Mouse (Mus musculus) lung, adult 18-20 months (tissue): ENCODE measurements around the gene Ms4a6b.
"Not testable (repeated sequence)": the region's sequence is repeated elsewhere in the genome, so short reads cannot be mapped to it uniquely, and the experiment has no call there.

Experiments used
- DNase-seq, 2 experiments: peaks; one replicate each; pipeline ENCODE4 v3.0.0; 2022; ENCODE audit warnings: mixed read lengths in 2 of 2

Ms4a6b gene

GRCm38 (mm10) chr19:11536593-11536992 is 20.3 kb downstream of the Ms4a6b start, which contains the start of gene Ms4a4d:
Gene Ms4a4d (plus strand): TSS chr19:11536801.
- DNase-seq = peak; percentile 56 to 62

GRCm38 (mm10) chr19:11537336-11537735 is 21.0 kb downstream of the Ms4a6b start:
- DNase-seq = peak in 1 of 2 experiments; percentile 6

DNA sequence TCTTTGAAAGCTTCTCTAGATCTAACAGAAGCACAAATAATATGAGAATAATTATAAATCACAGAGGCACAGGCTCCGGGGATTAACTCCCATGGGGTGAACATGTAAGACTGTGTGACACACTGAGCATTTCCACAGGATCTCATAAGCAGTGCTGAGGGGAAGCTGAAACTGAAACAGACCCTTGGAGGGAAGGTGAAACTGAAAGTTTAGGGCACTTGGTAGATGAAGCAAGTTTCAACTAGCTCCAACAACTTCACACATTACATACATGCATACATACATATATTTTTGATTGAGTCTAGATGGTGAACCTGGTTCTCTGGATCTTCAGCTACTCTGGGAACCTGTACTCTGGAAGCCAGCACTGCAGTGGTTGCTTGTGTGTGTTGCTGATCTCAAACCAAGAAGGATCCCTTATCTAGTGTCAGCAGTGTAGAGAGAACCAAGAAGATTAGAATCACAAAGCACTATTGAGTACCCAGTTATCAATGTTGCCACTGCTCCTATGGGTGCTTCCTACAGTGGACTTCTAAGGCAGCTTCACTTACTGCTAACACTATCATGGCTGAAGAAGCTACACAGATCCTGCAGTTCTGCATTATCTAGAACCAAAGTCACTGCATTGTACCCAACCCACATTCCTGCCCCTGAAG is 24.0 kb downstream of the Ms4a6b start:
- DNase-seq = not testable (repeated sequence)

GRCm38 (mm10) chr19:11544383-11544782 is 28.1 kb downstream of the Ms4a6b start:
- not testable (repeated sequence) for DNase-seq

DNA sequence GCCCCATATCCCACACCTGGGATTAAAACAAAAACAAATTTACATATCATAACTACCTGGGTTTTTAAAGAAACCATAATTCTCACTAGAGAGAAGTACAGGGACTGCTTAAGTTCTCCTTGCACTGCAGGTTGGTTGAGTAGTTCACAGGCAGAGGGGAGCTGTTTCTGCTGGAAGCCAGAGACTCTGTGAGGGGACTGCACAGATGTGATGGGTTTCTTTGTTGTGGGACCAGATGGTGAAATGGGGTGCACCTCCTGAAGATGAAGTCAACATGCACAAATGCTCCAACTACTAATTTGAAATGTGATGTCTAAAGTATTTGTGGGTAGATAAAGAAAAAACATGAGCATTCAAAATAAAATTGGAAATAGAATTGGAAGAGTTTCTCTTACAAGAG is 31.6 kb downstream of the Ms4a6b start:
- DNase-seq = no peak

DNA sequence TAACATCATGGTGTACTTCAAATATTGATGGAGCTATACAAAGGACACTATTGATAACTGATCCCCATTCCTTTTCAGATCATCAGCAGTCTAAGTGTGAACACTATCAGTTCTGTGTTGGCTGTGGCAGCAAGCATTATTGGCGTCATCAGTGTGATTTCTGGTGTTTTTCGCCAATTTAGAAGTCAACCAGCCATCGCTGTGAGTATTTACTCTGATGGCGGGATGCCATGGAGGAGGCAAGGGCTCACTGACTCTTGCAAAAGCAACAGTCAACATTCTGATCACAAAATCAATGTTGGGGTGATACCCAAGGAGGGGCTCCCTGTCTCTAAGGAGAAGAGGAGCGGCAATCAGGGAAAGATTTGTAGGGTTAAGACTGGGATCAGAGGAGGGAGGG is 38.4 kb downstream of the Ms4a6b start:
- no peak for DNase-seq

DNA sequence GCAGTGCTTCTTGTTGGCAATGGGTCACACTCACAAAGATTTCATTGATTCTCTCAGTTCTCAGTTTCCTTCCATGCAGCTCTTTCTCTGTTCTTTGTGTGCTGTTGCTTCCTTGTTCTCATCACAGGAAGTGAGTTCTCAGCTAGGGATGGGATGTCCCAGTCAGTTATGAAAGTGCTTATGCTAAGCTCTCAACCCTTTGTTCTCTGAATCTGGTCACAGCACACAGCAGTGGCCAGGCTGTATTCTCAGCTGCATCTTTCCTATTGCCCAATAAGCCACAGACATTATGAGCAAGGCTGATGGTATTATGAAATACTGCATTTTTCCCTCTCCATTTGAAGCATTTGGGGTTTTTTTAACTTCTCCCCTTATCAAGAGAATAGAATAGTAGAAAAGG is 43.2 kb downstream of the Ms4a6b start:
- DNase-seq = peak; percentile 13 to 19

- no peak for DNase-seq
These were observed 58.7 kb downstream of the Ms4a6b start for GRCm38 (mm10) chr19:11574965-11575364.
